Mouse (Mus musculus) heart, adult 2 months (tissue): ENCODE measurements at regions not wholly inside any gene's neighbourhood (a gene's known extent, or its start where the extent isn't known, plus 50 kb on each side); places are given as distances from the start of the nearest gene placed in this dataset.

Source experiments
- CTCF ChIP-seq: fragments of 200-600 bp; IDR thresholded peaks from 2 replicates; pipeline ENCODE4 v1.8.1; 2022; ENCODE audit warnings: antibody characterized with exemption, mild to moderate bottlenecking, moderate library complexity
- EP300 ChIP-seq: fragments of 200-500 bp; IDR thresholded peaks from 2 replicates; pipeline ENCODE4 v1.6.1; 2011; ENCODE audit warnings: low read depth, low read length, control low read depth; ENCODE audit not compliant: insufficient read depth
- POLR2A ChIP-seq: fragments of 200-500 bp; IDR thresholded peaks from 2 replicates; pipeline ENCODE4 v1.6.1; 2011; ENCODE audit warnings: mild to moderate bottlenecking, low read depth, low read length, control low read depth; ENCODE audit not compliant: insufficient read depth

- TF ChIP-seq CTCF, result no peak
- no peak for TF ChIP-seq EP300
- no peak for TF ChIP-seq POLR2A
Observed at GRCm38 (mm10) chr4:55887581-55887980, 355.3 kb upstream of the Klf4 start.
